Mouse (Mus musculus) telencephalon, adult 2 months (tissue): Measurements from ENCODE around the gene Gm20388.
A peak's percentile ranks its signal among the peaks of the same experiment; 100 is the strongest.

Source experiments
- DNase-seq: peaks from one replicate; pipeline ENCODE4 v3.0.0-alpha.2; 2011; ENCODE audit warnings: low read depth, low spot score

The Gm20388 gene

GRCm38 (mm10) chr8:122666827-122667226 is 2756.2 kb downstream of the Gm20388 start:
- DNase-seq: peak; percentile 82

- DNase-seq: no peak
These were observed 2757.2 kb downstream of the Gm20388 start for GRCm38 (mm10) chr8:122667854-122668253.

GRCm38 (mm10) chr8:122669370-122669769 is 2758.7 kb downstream of the Gm20388 start:
- no peak for DNase-seq

GRCm38 (mm10) chr8:122670001-122670400 is 2759.4 kb downstream of the Gm20388 start:
- DNase-seq: no peak

- DNase-seq: no peak
These were observed 2760.1 kb downstream of the Gm20388 start for GRCm38 (mm10) chr8:122670718-122671117.

GRCm38 (mm10) chr8:122671894-122672293 is 2761.3 kb downstream of the Gm20388 start:
- DNase-seq: no peak

- no peak for DNase-seq
These were observed 2763.3 kb downstream of the Gm20388 start for GRCm38 (mm10) chr8:122673989-122674388.

GRCm38 (mm10) chr8:122674999-122675398 is 2764.4 kb downstream of the Gm20388 start:
- DNase-seq: no peak

- DNase-seq: no peak
These were observed 2765.2 kb downstream of the Gm20388 start for GRCm38 (mm10) chr8:122675596-122676420.

GRCm38 (mm10) chr8:122676621-122677480 is 2766.2 kb downstream of the Gm20388 start:
- DNase-seq: peak; percentile 82

GRCm38 (mm10) chr8:122677481-122678021 is 2766.9 kb downstream of the Gm20388 start:
- no peak for DNase-seq

GRCm38 (mm10) chr8:122678061-122678895 is 2767.6 kb downstream of the Gm20388 start:
- no peak for DNase-seq

- no peak for DNase-seq
These were observed 2768.2 kb downstream of the Gm20388 start for GRCm38 (mm10) chr8:122678896-122679210.

- no peak for DNase-seq
These were observed 2768.8 kb downstream of the Gm20388 start for GRCm38 (mm10) chr8:122679325-122679920.

- DNase-seq: no peak
These were observed 2769.5 kb downstream of the Gm20388 start for GRCm38 (mm10) chr8:122680171-122680570.

- no peak for DNase-seq
These were observed 2772.2 kb downstream of the Gm20388 start for GRCm38 (mm10) chr8:122682820-122683219.

GRCm38 (mm10) chr8:122685097-122685861 is 2774.6 kb downstream of the Gm20388 start:
- DNase-seq: no peak

- DNase-seq: no peak
These were observed 2776.2 kb downstream of the Gm20388 start for GRCm38 (mm10) chr8:122686879-122687278.

GRCm38 (mm10) chr8:122689315-122689714 is 2778.7 kb downstream of the Gm20388 start:
- no peak for DNase-seq

- no peak for DNase-seq
These were observed 2780.4 kb downstream of the Gm20388 start for GRCm38 (mm10) chr8:122691018-122691417.
